ENCODE assay signal across 11 mouse cellular contexts in genomic region chr1:36883805-36884204, GRCm38 (mm10). TPM values are rescaled to one million over a fixed set of nuclear protein-coding genes. Genes with fewer than 3 reads are reported as not detected.
DNase-seq lines count a peak whose midpoint lies in the region; ATAC-seq and TF ChIP-seq lines count a peak whose summit lies in the region.
"Had no signal": no experiment of that assay in that cellular context is flagged by ENCODE, and none has a peak within 500 bp of the region (broad histone marks: within the 10 kb centered on the region; RNA-seq: fewer than 3 reads in every experiment).

No protein-coding gene starts in this region.

- 44% methylated on average over 2 of the region's 2 CpGs for WGBS in heart, adult 2 months
- 6% methylated on average over 2 of the region's 2 CpGs for WGBS in thymus, adult 2 months
- 39% methylated on average over 2 of the region's 2 CpGs for WGBS in lung, embryonic 16.5 days
- WGBS in forebrain, embryonic 16.5 days, result 63% methylated on average over 2 of the region's 2 CpGs

- no peaks in the 10 kb centered on the region for H3K9me3 ChIP-seq in lung, embryonic 16.5 days (ENCODE audit: control insufficient read depth, low read length)
- no peaks in the 10 kb centered on the region for H3K9me3 ChIP-seq in forebrain, embryonic 16.5 days (ENCODE audit: control insufficient read depth, low read length)

- H3K4me2 ChIP-seq in lung, embryonic 16.5 days (ENCODE audit: low read depth, low read length), result 0 out of 2 replicates have a peak overlapping the region, but pooled peaks have one; percentile 22
- H3K4me2 ChIP-seq in forebrain, embryonic 16.5 days (ENCODE audit: low read length), result no peak overlapping the region

- TF ChIP-seq EP300 in heart, adult 2 months (IDR thresholded peaks at IDR 0.05; ENCODE audit: insufficient read depth, low read depth, low read length), result no peak

- H3K9ac ChIP-seq in heart, adult 2 months (ENCODE audit: low read depth, low read length), result no peak overlapping the region
- H3K9ac ChIP-seq in lung, embryonic 16.5 days (ENCODE audit: low read length), result no peak overlapping the region
- no peak overlapping the region for H3K9ac ChIP-seq in forebrain, embryonic 16.5 days (replicated peaks; ENCODE audit: low read depth, low read length)

- no peak for TF ChIP-seq POLR2A in heart, adult 2 months (IDR thresholded peaks at IDR 0.05; ENCODE audit: insufficient read depth, low read depth, low read length)
- no peak for TF ChIP-seq POLR2A in thymus, adult 2 months (IDR thresholded peaks at IDR 0.05; ENCODE audit: control insufficient read depth, extremely low read depth, insufficient read depth, low read length, poor library complexity)

- H3K27ac ChIP-seq in heart, adult 2 months, result peak overlapping the region; percentile 81
- peak overlapping the region; percentile 26; the same call in 1 of the 2 replicates for H3K27ac ChIP-seq in thymus, adult 2 months (ENCODE audit: control insufficient read depth, insufficient read depth, low read length)
- H3K27ac ChIP-seq in lung, embryonic 16.5 days (ENCODE audit: low read length), result peak overlapping the region; percentile 48; the same call in 1 of the 2 replicates
- no peak overlapping the region for H3K27ac ChIP-seq in forebrain, embryonic 16.5 days (ENCODE audit: low read length)

- TF ChIP-seq CTCF in heart, adult 2 months (IDR thresholded peaks at IDR 0.05), result no peak
- no peak for TF ChIP-seq CTCF in thymus, adult 2 months (IDR thresholded peaks at IDR 0.05; ENCODE audit: borderline replicate concordance, control insufficient read depth, extremely low read depth, insufficient read depth, low read length, poor library complexity)

- DNase-seq in heart, adult 2 months, result no peak
- no peak for DNase-seq in heart, postnatal 36 days
- peak; percentile 16 for DNase-seq in thymus, adult 2 months
- DNase-seq in thymus, postnatal 4 days, result no peak
- no peak for DNase-seq in liver
- no peak for DNase-seq in urinary bladder, postnatal 4 days (ENCODE audit: low spot score in 2 of 2)
- DNase-seq: cerebellum, adult 18-20 months; left cerebral cortex, postnatal 4 days had no signal

- H3K27me3 ChIP-seq in heart, adult 2 months (ENCODE audit: control insufficient read depth, insufficient read depth, low read length), result no peaks in the 10 kb centered on the region
- H3K27me3 ChIP-seq in thymus, adult 2 months (ENCODE audit: control insufficient read depth, insufficient read depth, low read length), result no peaks in the 10 kb centered on the region
- no peaks in the 10 kb centered on the region for H3K27me3 ChIP-seq in lung, embryonic 16.5 days (ENCODE audit: control insufficient read depth, insufficient read depth, low read depth, low read length)
- H3K27me3 ChIP-seq in forebrain, embryonic 16.5 days (replicated peaks; ENCODE audit: control insufficient read depth, insufficient read depth, low read length), result no peaks in the 10 kb centered on the region

- peak; percentile 57; the same call in 1 of the 2 replicates for ATAC-seq in lung, embryonic 16.5 days (ENCODE audit: low read depth)
- no peak for ATAC-seq in forebrain, embryonic 16.5 days

- peaks cover 33% of the 10 kb centered on the region for H3K4me1 ChIP-seq in heart, adult 2 months (ENCODE audit: control insufficient read depth, insufficient read depth, low read length)
- H3K4me1 ChIP-seq in thymus, adult 2 months (replicated peaks; ENCODE audit: control insufficient read depth, insufficient read depth, low read length), result peaks cover 13% of the 10 kb centered on the region
- H3K4me1 ChIP-seq in lung, embryonic 16.5 days (replicated peaks; ENCODE audit: control insufficient read depth, insufficient read depth, low read length), result peaks cover 28% of the 10 kb centered on the region
- H3K4me1 ChIP-seq in forebrain, embryonic 16.5 days (replicated peaks; ENCODE audit: control insufficient read depth, insufficient read depth, low read length), result peaks cover 6% of the 10 kb centered on the region

- peaks cover 3% of the 10 kb centered on the region for H3K79me2 ChIP-seq in heart, adult 2 months (replicated peaks; ENCODE audit: control insufficient read depth, insufficient read depth, low read length)

- H3K36me3 ChIP-seq in heart, adult 2 months (ENCODE audit: control insufficient read depth, insufficient read depth, low read length), result peaks cover 55% of the 10 kb centered on the region
- H3K36me3 ChIP-seq in thymus, adult 2 months (ENCODE audit: control insufficient read depth, insufficient read depth, low read length), result peaks cover 12% of the 10 kb centered on the region
- H3K36me3 ChIP-seq in lung, embryonic 16.5 days (ENCODE audit: control insufficient read depth, insufficient read depth, low read length), result peaks cover 2% of the 10 kb centered on the region
- H3K36me3 ChIP-seq in forebrain, embryonic 16.5 days (ENCODE audit: control insufficient read depth, insufficient read depth), result peaks cover 7% of the 10 kb centered on the region; the same call in 1 of the 2 replicates

- intact Hi-C loops in heart, adult 2 months (cut with DNase I), result loop anchor here (2.0 kb wide), 2 partner anchors 23 to 31 kb away; no protein-coding TSS in a partner anchor
- intact Hi-C loops in heart, postnatal 36 days (cut with DNase I), result loop anchor here (2.0 kb wide), 2 partner anchors 21 to 41 kb away; no protein-coding TSS in a partner anchor

- H3K4me3 ChIP-seq in heart, adult 2 months, result no peak overlapping the region
- H3K4me3 ChIP-seq in thymus, adult 2 months (ENCODE audit: control insufficient read depth, insufficient read depth, low read length), result no peak overlapping the region
- no peak overlapping the region for H3K4me3 ChIP-seq in lung, embryonic 16.5 days (ENCODE audit: low read length)
- no peak overlapping the region for H3K4me3 ChIP-seq in forebrain, embryonic 16.5 days (replicated peaks; ENCODE audit: low read length)
- H3K4me3 ChIP-seq: erythroblast, embryonic 14.5 days had no signal

RNA-seq across cellular contexts. Expression of gene Tmem131, which starts 59.7 kb away (rescaled TPM):
- 10 to 100 TPM; 28.1 to 30.0 TPM for total RNA-seq in heart, adult 2 months (2021)
- polyA plus RNA-seq in heart, adult 2 months (2012; rRNA removed), result 13.0 and 17.0 TPM in 2 replicates
- 10 to 100 TPM; 32.9 to 35.9 TPM for total RNA-seq in heart, postnatal 36 days (2021)
- 51.1 and 62.0 TPM in 2 replicates for polyA plus RNA-seq in thymus, adult 2 months (2012; rRNA removed)
- polyA plus RNA-seq in lung, embryonic 16.5 days (2015; fragmentation: Nextera tagmentation; extraction: Ambion mirVana), result 11.0 and 11.1 TPM in 2 replicates
- polyA plus RNA-seq in forebrain, embryonic 16.5 days (2015; fragmentation: Nextera tagmentation; extraction: Ambion mirVana), result 14.2 and 14.4 TPM in 2 replicates
